Mouse (Mus musculus): ENCODE data around the gene Ndufa6. TPM values are rescaled to one million over a fixed set of nuclear protein-coding genes. Genes with fewer than 3 reads are reported as not detected.

Gene Ndufa6
- polyA plus RNA-seq, 1 experiment from 2014 or later, result 290 TPM

DNA sequence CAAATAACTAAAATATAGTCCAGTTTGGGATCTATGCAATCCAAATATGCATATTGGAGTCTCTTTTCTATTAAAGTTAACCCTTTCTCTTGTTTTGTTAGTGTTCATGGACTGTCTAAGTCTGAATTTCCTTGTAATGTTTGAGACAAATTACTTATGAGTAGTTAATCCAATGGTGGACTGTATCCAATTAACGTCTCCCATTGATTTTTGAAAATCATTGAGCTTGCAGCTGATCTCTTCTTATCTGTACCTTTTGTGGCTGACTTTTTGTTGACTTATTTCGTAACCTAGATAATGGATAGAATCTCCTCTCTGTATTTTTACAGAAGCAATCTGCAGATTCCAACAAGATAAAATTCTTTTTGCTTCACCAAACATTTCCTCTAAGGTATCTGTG lies 28.3 kb upstream of the Ndufa6 start:
- Histone ChIP-seq H3K9ac (ENCODE audit: low read length) (no peak overlapping the region), H3K27ac (ENCODE audit: low read depth, low read length) (no peak overlapping the region), H3K4me3 (ENCODE audit: low read depth, low read length) (no peak overlapping the region), H3K27me3 (ENCODE audit: control insufficient read depth, insufficient read depth, low read length) (no peaks in the 10 kb centered on the region), H3K4me2 (no peak overlapping the region), H3K9me3 (ENCODE audit: control insufficient read depth, low read length) (no peaks in the 10 kb centered on the region), H3K4me1 (ENCODE audit: control insufficient read depth, insufficient read depth, low read length) (peaks cover 12% of the 10 kb centered on the region), H3K36me3 (ENCODE audit: control insufficient read depth, insufficient read depth, low read length) (no peaks in the 10 kb centered on the region)
- WGBS, result 75% methylated on average over 2 of the region's 2 CpGs
- no peak for DNase-seq (ENCODE audit: low spot score, missing footprints)
- ATAC-seq (ENCODE audit: low FRiP score), result no peak

DNA sequence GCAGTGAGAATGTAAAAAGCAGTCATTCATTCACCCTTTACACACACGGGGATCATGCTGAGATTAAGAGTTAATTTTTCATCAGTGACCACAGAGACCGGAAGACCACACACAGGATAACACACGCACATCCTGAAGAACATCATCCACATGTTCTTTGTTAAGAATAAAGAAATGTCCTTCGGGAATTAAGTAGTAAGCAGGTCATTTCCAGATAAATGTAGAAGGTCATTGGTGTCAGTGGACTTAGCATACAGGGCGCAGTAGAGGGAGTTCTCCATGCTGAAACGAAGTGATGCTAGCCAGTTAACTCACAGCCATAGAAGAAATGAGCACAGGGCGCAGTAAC lies 26.6 kb upstream of the Ndufa6 start:
- no peaks in the 10 kb centered on the region for H3K27me3 ChIP-seq (ENCODE audit: control insufficient read depth, insufficient read depth, low read length)
- H3K4me1 ChIP-seq (ENCODE audit: control insufficient read depth, insufficient read depth, low read length), result peaks cover 12% of the 10 kb centered on the region
- no peak for DNase-seq (ENCODE audit: low spot score, missing footprints)
- peak overlapping the region; percentile 27; the same call in 1 of the 2 replicates for H3K4me3 ChIP-seq (ENCODE audit: low read depth, low read length)
- ATAC-seq (ENCODE audit: low FRiP score), result no peak
- peak overlapping the region; percentile 51 for H3K4me2 ChIP-seq
- H3K9ac ChIP-seq (ENCODE audit: low read length), result no peak overlapping the region
- H3K27ac ChIP-seq (ENCODE audit: low read depth, low read length), result no peak overlapping the region
- no peaks in the 10 kb centered on the region for H3K36me3 ChIP-seq (ENCODE audit: control insufficient read depth, insufficient read depth, low read length)
- H3K9me3 ChIP-seq (ENCODE audit: control insufficient read depth, low read length), result no peaks in the 10 kb centered on the region
- WGBS, result 28% methylated on average over 7 of the region's 7 CpGs

DNA sequence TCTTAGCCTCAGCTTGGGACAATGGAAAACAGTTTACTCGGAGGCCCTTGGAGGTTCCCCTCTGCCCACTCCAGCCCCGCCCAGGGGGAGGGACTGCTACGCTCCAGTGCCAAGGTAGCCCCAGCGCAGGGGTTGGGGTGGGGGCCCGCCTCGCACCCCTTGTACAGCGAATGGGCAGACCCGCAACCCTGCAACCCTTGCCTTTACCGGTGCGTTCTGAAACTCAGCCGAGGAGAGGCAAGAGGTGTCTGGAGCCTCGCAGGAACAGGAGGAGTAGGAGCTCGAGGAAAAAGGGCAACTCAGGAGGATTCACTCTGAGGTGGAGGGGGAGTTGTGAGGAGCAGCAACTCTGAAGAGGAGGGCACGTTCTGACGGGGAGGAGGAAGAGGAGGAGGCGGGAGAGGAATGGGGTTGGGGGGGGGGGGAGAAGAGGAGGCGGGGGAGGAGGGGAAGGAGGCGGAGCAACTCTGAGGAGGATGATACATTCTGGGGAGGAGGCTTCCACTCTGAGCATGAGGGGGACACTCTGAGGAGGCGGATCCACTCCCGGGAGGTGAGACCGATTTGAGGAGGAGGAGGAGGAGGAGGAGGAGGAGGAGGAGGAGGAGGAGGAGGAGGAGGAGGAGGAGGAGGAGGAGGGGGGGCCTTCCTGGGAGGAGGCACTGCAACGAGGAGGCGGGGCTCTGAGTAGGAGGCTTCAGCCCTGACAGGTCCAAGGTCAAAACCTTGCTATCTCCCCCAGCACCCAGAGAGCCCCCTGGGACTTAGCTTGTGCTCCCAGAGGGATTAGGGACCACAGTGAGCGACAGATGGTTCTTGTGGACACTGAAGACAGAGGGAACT lies 26.0 kb upstream of the Ndufa6 start, which contains the start of gene Cyp2d22:
Gene Cyp2d22 (minus strand): TSS at position 390 of the 843 bp plus-strand sequence.
- Histone ChIP-seq H3K9me3 (ENCODE audit: control insufficient read depth, low read length) (no peaks in the 10 kb centered on the region), H3K4me1 (ENCODE audit: control insufficient read depth, insufficient read depth, low read length) (peaks cover 12% of the 10 kb centered on the region), H3K27me3 (ENCODE audit: control insufficient read depth, insufficient read depth, low read length) (no peaks in the 10 kb centered on the region), H3K27ac (ENCODE audit: low read depth, low read length) (peak within 1 kb of the TSS; percentile 8; the same call in 1 of the 2 replicates), H3K9ac (ENCODE audit: low read length) (peak within 1 kb of the TSS; percentile 45), H3K4me2 (peak within 1 kb of the TSS; percentile 51), H3K4me3 (ENCODE audit: low read depth, low read length) (peak within 1 kb of the TSS; percentile 27), H3K36me3 (ENCODE audit: control insufficient read depth, insufficient read depth, low read length) (no peaks in the 10 kb centered on the region)
- peak; percentile 94 for DNase-seq (ENCODE audit: low spot score, missing footprints)
- WGBS, result 2% methylated on average over 18 of the region's 24 CpGs
- peak; percentile 85 for ATAC-seq (ENCODE audit: low FRiP score)

DNA sequence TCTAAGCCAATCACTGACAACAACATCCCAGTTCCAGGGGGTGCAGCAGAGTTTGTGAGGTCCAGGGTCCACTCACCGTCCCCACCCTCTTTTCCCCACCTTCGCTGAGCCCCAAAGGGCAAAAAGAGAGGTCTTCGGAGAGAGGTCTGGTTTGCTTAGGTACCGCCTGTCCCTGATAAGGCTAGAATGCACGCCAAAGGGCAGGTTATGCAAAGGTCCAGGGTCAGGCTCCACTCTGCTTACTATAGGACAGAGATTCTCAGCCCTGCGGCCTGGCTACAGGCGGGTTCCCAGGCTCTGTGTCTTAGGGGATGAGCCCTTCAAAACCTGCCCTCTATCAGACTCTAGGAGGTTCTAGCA lies 25.4 kb upstream of the Ndufa6 start:
- Histone ChIP-seq H3K4me2 (peak overlapping the region; percentile 51), H3K4me3 (ENCODE audit: low read depth, low read length) (peak overlapping the region; percentile 27; the same call in 1 of the 2 replicates), H3K9ac (ENCODE audit: low read length) (peak overlapping the region; percentile 45; the same call in 1 of the 2 replicates), H3K27ac (ENCODE audit: low read depth, low read length) (peak overlapping the region; percentile 8; the same call in 1 of the 2 replicates), H3K36me3 (ENCODE audit: control insufficient read depth, insufficient read depth, low read length) (no peaks in the 10 kb centered on the region), H3K9me3 (ENCODE audit: control insufficient read depth, low read length) (no peaks in the 10 kb centered on the region), H3K27me3 (ENCODE audit: control insufficient read depth, insufficient read depth, low read length) (no peaks in the 10 kb centered on the region), H3K4me1 (ENCODE audit: control insufficient read depth, insufficient read depth, low read length) (peaks cover 12% of the 10 kb centered on the region)
- 15% methylated on average over 7 of the region's 7 CpGs for WGBS
- peak; percentile 50 for ATAC-seq (ENCODE audit: low FRiP score)
- no peak for DNase-seq (ENCODE audit: low spot score, missing footprints)

DNA sequence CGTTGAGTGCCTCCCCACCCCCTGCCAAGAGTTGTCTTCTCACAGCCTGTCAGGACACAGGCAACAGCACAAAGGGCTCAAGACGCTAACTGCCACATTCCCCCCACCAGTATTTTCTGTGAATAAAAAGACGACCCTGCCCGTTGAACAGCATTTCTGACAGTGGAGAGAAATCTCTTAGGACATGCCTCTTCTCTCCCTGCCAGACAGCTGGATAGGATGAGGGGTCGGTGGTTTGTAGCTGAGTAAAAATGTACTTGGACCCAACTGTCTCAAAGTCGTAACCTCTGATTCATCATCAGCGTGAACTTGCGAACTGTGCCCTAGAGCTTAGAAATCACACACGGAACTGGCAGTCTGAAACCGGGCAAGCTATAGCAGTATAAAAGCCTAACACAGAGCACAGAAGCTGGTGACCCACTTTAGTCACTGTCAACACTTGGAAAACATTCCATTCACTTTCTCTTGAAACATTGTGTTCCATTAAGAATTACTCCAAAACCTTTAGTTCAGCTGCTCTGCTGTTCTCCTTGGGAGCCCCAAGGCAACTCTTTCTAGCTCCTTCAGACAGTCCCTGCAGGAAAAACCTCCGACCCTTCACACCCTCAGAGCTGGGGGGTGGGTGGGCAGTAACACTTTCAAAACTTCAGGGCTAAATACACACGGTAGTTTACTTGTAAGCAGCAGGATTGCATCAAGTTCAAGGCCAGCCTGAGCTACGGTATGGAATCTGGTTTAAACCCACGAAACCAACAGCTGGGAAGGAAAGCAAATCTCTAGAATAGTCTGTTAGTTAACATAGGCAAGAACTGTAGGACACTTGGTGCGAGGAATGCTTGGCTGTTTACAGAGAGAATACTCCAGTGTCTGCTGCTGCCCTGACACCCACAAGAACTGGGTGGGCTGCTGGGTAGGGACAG lies 24.4 kb upstream of the Ndufa6 start:
- no peak overlapping the region for H3K4me3 ChIP-seq (ENCODE audit: low read depth, low read length)
- no peaks in the 10 kb centered on the region for H3K27me3 ChIP-seq (ENCODE audit: control insufficient read depth, insufficient read depth, low read length)
- no peak for ATAC-seq (ENCODE audit: low FRiP score)
- H3K36me3 ChIP-seq (ENCODE audit: control insufficient read depth, insufficient read depth, low read length), result no peaks in the 10 kb centered on the region
- WGBS, result 64% methylated on average over 15 of the region's 15 CpGs
- no peak for DNase-seq (ENCODE audit: low spot score, missing footprints)
- H3K9me3 ChIP-seq (ENCODE audit: control insufficient read depth, low read length), result no peaks in the 10 kb centered on the region
- peaks cover 12% of the 10 kb centered on the region for H3K4me1 ChIP-seq (ENCODE audit: control insufficient read depth, insufficient read depth, low read length)
- no peak overlapping the region for H3K4me2 ChIP-seq
- no peak overlapping the region for H3K27ac ChIP-seq (ENCODE audit: low read depth, low read length)
- H3K9ac ChIP-seq (ENCODE audit: low read length), result no peak overlapping the region

DNA sequence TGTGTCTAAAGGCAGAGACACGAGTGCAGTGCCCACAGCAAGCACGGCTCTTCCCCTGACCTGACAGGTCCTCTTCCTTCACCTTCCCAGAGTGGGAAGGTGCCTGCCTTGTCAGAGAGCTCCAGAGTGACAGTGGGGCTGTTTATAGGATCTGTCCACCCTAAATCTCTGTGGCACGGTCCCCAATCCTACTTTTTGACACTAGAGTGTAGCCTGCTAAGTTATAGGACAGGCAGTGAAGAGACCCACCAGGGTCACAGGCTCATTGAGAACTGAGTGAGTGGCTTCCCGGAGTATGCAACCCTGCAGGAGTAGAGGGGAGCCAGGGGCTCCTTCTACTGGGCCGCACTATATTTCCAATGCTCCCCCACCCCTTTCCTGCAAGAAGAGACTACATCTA lies 23.6 kb upstream of the Ndufa6 start:
- Histone ChIP-seq H3K36me3 (ENCODE audit: control insufficient read depth, insufficient read depth, low read length) (no peaks in the 10 kb centered on the region), H3K4me2 (no peak overlapping the region), H3K9ac (ENCODE audit: low read length) (no peak overlapping the region), H3K27me3 (ENCODE audit: control insufficient read depth, insufficient read depth, low read length) (no peaks in the 10 kb centered on the region), H3K9me3 (ENCODE audit: control insufficient read depth, low read length) (no peaks in the 10 kb centered on the region), H3K4me1 (ENCODE audit: control insufficient read depth, insufficient read depth, low read length) (peaks cover 12% of the 10 kb centered on the region), H3K27ac (ENCODE audit: low read depth, low read length) (no peak overlapping the region), H3K4me3 (ENCODE audit: low read depth, low read length) (no peak overlapping the region)
- WGBS, result 83% methylated on average over 5 of the region's 5 CpGs
- no peak for DNase-seq (ENCODE audit: low spot score, missing footprints)
- no peak for ATAC-seq (ENCODE audit: low FRiP score)

DNA sequence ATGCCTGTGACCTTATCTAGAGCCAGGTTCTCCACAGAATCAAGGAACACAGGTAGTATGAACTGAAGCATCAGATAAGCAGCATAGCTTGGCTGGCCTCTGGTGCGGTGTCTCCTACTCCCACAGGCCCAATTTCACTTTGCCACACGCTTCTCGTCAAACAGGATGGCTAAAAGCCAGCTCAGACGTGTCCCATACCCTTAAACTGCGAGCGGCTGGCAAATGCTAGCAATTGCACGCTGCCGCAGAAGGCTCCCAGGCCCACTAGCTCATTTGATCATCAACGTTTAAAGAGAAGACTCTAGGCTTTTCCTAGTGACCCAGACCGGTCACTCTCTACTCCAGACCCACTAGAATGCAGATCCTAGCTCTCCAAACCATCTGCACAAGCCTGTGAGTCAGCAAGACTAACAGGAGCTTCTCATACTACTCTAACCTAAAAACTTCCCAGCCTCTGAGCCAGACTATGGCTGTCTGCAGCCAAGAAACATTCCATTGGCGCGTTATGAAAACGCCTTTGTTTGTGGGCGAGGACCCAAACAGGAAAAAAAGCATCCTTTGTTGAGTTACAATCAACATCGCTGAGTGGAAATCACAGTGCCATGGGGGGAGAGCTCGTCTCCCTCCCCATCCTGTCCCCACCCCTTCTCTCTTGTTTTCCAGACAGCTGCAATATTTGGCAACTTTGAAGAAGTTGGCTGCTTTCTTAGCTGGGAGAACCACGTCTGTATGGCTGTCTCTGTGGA lies 22.4 kb upstream of the Ndufa6 start:
- WGBS, result 75% methylated on average over 17 of the region's 17 CpGs
- Histone ChIP-seq H3K27me3 (ENCODE audit: control insufficient read depth, insufficient read depth, low read length) (no peaks in the 10 kb centered on the region), H3K4me3 (ENCODE audit: low read depth, low read length) (no peak overlapping the region), H3K4me1 (ENCODE audit: control insufficient read depth, insufficient read depth, low read length) (peaks cover 12% of the 10 kb centered on the region), H3K36me3 (ENCODE audit: control insufficient read depth, insufficient read depth, low read length) (no peaks in the 10 kb centered on the region), H3K9me3 (ENCODE audit: control insufficient read depth, low read length) (no peaks in the 10 kb centered on the region), H3K4me2 (no peak overlapping the region), H3K9ac (ENCODE audit: low read length) (no peak overlapping the region), H3K27ac (ENCODE audit: low read depth, low read length) (no peak overlapping the region)
- ATAC-seq (ENCODE audit: low FRiP score), result no peak
- no peak for DNase-seq (ENCODE audit: low spot score, missing footprints)

DNA sequence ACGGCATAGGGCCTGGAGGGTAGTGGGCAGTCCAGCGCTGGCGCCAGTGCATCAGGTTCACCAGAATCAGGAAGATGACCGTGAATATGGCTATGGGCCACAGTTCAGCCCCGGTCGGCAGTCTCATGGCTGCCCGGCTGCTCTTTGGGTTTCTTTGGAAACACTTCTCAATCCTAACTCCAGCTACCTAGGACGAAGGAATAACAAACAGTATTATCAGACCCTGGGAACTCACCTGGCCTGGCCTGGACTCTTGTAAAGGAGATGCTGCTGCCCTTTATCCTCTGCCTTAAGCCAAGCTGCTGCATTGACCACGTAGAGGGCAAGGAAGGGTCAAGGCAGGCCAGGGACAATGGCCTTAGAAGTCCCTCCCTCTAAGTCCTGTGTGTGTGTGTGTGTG lies 21.7 kb upstream of the Ndufa6 start:
- Histone ChIP-seq H3K9me3 (ENCODE audit: control insufficient read depth, low read length) (no peaks in the 10 kb centered on the region), H3K4me3 (ENCODE audit: low read depth, low read length) (no peak overlapping the region), H3K27ac (ENCODE audit: low read depth, low read length) (no peak overlapping the region), H3K9ac (ENCODE audit: low read length) (no peak overlapping the region), H3K27me3 (ENCODE audit: control insufficient read depth, insufficient read depth, low read length) (no peaks in the 10 kb centered on the region), H3K4me2 (no peak overlapping the region), H3K4me1 (ENCODE audit: control insufficient read depth, insufficient read depth, low read length) (peaks cover 10% of the 10 kb centered on the region), H3K36me3 (ENCODE audit: control insufficient read depth, insufficient read depth, low read length) (no peaks in the 10 kb centered on the region)
- WGBS, result 87% methylated on average over 9 of the region's 9 CpGs
- peak; percentile 61 for DNase-seq (ENCODE audit: low spot score, missing footprints)
- ATAC-seq (ENCODE audit: low FRiP score), result no peak

All from midbrain, embryonic 11.5 days (tissue).